Mouse (Mus musculus) kidney, adult 2 months (tissue): ENCODE measurements at regions not wholly inside any gene's neighbourhood (a gene's known extent, or its start where the extent isn't known, plus 50 kb on each side); places are given as distances from the start of the nearest gene placed in this dataset.

ENCODE experiments used
- CTCF ChIP-seq: fragments of 200-500 bp; conservative IDR thresholded peaks from 2 replicates; pipeline ENCODE4 v1.5.1; 2011; ENCODE audit warnings: low read depth, mild to moderate bottlenecking, control low read depth, low read length, moderate library complexity, mixed read lengths; ENCODE audit not compliant: insufficient read depth, insufficient read length
- POLR2A ChIP-seq: fragments of 200-500 bp; IDR thresholded peaks from one replicate; pipeline ENCODE4 v1.6.1; 2011; ENCODE audit warnings: low read depth, low read length, control low read depth

GRCm38 (mm10) chr2:159003187-159003497, 208.5 kb downstream of the Dhx35 start:
- TF ChIP-seq CTCF: no peak
- TF ChIP-seq POLR2A: no peak
